In the genomic region with DNA sequence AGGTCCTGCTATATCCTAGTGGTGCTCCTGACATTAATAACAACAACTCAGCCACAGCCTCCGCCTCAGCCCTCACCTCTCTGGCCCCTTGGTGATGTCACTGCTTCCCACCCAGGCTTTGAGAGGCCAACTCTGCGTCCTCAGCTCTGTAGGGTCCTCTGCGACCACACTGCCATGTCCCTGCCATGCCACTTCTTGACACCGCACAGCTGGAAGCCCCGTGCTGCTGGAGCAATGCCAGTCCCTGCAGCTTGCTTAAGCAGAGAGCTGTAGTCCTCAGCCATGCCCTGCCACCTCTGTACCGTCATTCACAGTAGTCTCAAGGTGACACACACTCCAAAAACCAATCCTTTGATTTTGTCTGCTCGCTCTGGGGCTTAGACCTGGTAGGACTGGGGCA, we compare ENCODE assay signal across 28 mouse cellular contexts.
DNase-seq lines count a peak whose midpoint lies in the region; ATAC-seq and TF ChIP-seq lines count a peak whose summit lies in the region.
"Had no signal": no experiment of that assay in that cellular context is flagged by ENCODE, and none has a peak within 500 bp of the region (broad histone marks: within the 10 kb centered on the region; RNA-seq: fewer than 3 reads in every experiment).

No protein-coding gene starts in this region.

- WGBS in intestine, embryonic 16.5 days, result 64% methylated on average over 7 of the region's 7 CpGs
- WGBS in intestine, postnatal 0 days, result 65% methylated on average over 7 of the region's 7 CpGs
- 43% methylated on average over 7 of the region's 7 CpGs for WGBS in lung, embryonic 14.5 days
- 23% methylated on average over 7 of the region's 7 CpGs for WGBS in small intestine, adult 2 months

- no peak overlapping the region for H3K9ac ChIP-seq in intestine, embryonic 16.5 days (ENCODE audit: low read depth, low read length)
- no peak overlapping the region for H3K9ac ChIP-seq in intestine, postnatal 0 days (ENCODE audit: low read depth, low read length)
- no peak overlapping the region for H3K9ac ChIP-seq in lung, embryonic 14.5 days
- H3K9ac ChIP-seq: forebrain, embryonic 13.5 days; heart, embryonic 13.5 days; hindbrain, embryonic 15.5 days; limb, embryonic 15.5 days; liver, embryonic 14.5 days; lung, embryonic 15.5 days had no signal

- ATAC-seq in intestine, embryonic 16.5 days, result 0 out of 2 replicates have a peak, but pooled peaks have one; percentile 28
- ATAC-seq in intestine, postnatal 0 days, result no peak
- peak; percentile 58; the same call in 1 of the 2 replicates for ATAC-seq in lung, embryonic 14.5 days (ENCODE audit: insufficient read depth)
- ATAC-seq: CD4-positive, CD25-positive, alpha-beta regulatory T cell, adult 4 months; forebrain, embryonic 13.5 days; inflammation-experienced regulatory T-cells, adult 6 months; midbrain, embryonic 16.5 days had no signal

- peak; percentile 47 to 50 for DNase-seq in cerebellum, postnatal 10 days
- no peak for DNase-seq in cerebellum, adult 18-20 months
- peak; percentile 47 for DNase-seq in lung, embryonic 14.5 days
- DNase-seq in lung, postnatal 36 days, result no peak
- DNase-seq in right cerebral cortex, postnatal 14 days, result no peak
- DNase-seq: adrenal gland, adult 8-10 months; cerebellum, adult 11-12 months; cerebellum, postnatal 36 days; gastrocnemius, postnatal 14 days; heart, adult 18-20 months; heart, postnatal 10 days; kidney, adult 2 months; kidney, postnatal 14 days had no signal

- H3K4me1 ChIP-seq in intestine, embryonic 16.5 days (ENCODE audit: control insufficient read depth, insufficient read depth, low read length), result peaks cover 7% of the 10 kb centered on the region
- no peaks in the 10 kb centered on the region for H3K4me1 ChIP-seq in intestine, postnatal 0 days (replicated peaks; ENCODE audit: control insufficient read depth, insufficient read depth, low read length)
- no peaks in the 10 kb centered on the region for H3K4me1 ChIP-seq in lung, embryonic 14.5 days (ENCODE audit: insufficient read depth)
- peaks cover 8% of the 10 kb centered on the region for H3K4me1 ChIP-seq in small intestine, adult 2 months (ENCODE audit: control insufficient read depth, insufficient read depth, insufficient read length, low read length)
- H3K4me1 ChIP-seq: hindbrain, embryonic 10.5 days; hindbrain, embryonic 15.5 days; limb, embryonic 15.5 days; lung, embryonic 15.5 days had no signal

- TF ChIP-seq CTCF in intestine, postnatal 0 days (IDR thresholded peaks at IDR 0.05; ENCODE audit: low read depth), result no peak
- no peak for TF ChIP-seq CTCF in lung, embryonic 14.5 days (IDR thresholded peaks at IDR 0.05; ENCODE audit: low read depth)
- TF ChIP-seq CTCF in small intestine, adult 2 months (IDR thresholded peaks at IDR 0.05; ENCODE audit: extremely low read depth, insufficient read length, insufficient replicate concordance, low read depth, low read length), result no peak

- no peaks in the 10 kb centered on the region for H3K27me3 ChIP-seq in intestine, embryonic 16.5 days (replicated peaks; ENCODE audit: control insufficient read depth, insufficient read depth, low read length)
- no peaks in the 10 kb centered on the region for H3K27me3 ChIP-seq in intestine, postnatal 0 days (replicated peaks; ENCODE audit: control insufficient read depth, insufficient read depth, low read length)
- H3K27me3 ChIP-seq in lung, embryonic 14.5 days (ENCODE audit: insufficient read depth, low read length), result no peaks in the 10 kb centered on the region
- H3K27me3 ChIP-seq in small intestine, adult 2 months (ENCODE audit: control insufficient read depth, insufficient read depth, low read length), result no peaks in the 10 kb centered on the region
- H3K27me3 ChIP-seq: forebrain, embryonic 13.5 days; hindbrain, embryonic 15.5 days; limb, embryonic 15.5 days; lung, embryonic 15.5 days had no signal

- H3K27ac ChIP-seq in intestine, embryonic 16.5 days (ENCODE audit: low read length), result no peak overlapping the region
- H3K27ac ChIP-seq in intestine, postnatal 0 days (ENCODE audit: low read depth, low read length), result no peak overlapping the region
- H3K27ac ChIP-seq in lung, embryonic 14.5 days (ENCODE audit: low read depth), result no peak overlapping the region
- H3K27ac ChIP-seq in small intestine, adult 2 months (ENCODE audit: insufficient read depth, low read depth, low read length), result peak overlapping the region; percentile 9
- H3K27ac ChIP-seq: forebrain, embryonic 13.5 days; heart, embryonic 13.5 days; hindbrain, embryonic 10.5 days; hindbrain, embryonic 15.5 days; left cerebral cortex, adult 2 months; limb, embryonic 15.5 days; liver, embryonic 14.5 days; lung, embryonic 15.5 days had no signal

- H3K4me3 ChIP-seq in intestine, embryonic 16.5 days (ENCODE audit: low read length), result no peak overlapping the region
- no peak overlapping the region for H3K4me3 ChIP-seq in intestine, postnatal 0 days (ENCODE audit: low read depth, low read length)
- no peak overlapping the region for H3K4me3 ChIP-seq in lung, embryonic 14.5 days (ENCODE audit: low read depth, low read length)
- H3K4me3 ChIP-seq in small intestine, adult 2 months (ENCODE audit: low read depth, low read length), result peak overlapping the region; percentile 22
- H3K4me3 ChIP-seq: forebrain, embryonic 13.5 days; heart, embryonic 13.5 days; hindbrain, embryonic 10.5 days; hindbrain, embryonic 15.5 days; left cerebral cortex, adult 2 months; limb, embryonic 15.5 days; lung, embryonic 15.5 days had no signal

- H3K9me3 ChIP-seq in intestine, embryonic 16.5 days (ENCODE audit: control insufficient read depth, low read length), result no peaks in the 10 kb centered on the region
- no peaks in the 10 kb centered on the region for H3K9me3 ChIP-seq in intestine, postnatal 0 days (ENCODE audit: control insufficient read depth)
- H3K9me3 ChIP-seq in lung, embryonic 14.5 days (ENCODE audit: low read depth, low read length), result no peaks in the 10 kb centered on the region
- H3K9me3 ChIP-seq: forebrain, embryonic 13.5 days; heart, embryonic 13.5 days; hindbrain, embryonic 10.5 days; hindbrain, embryonic 15.5 days; limb, embryonic 15.5 days; lung, embryonic 15.5 days had no signal

- TF ChIP-seq POLR2A in small intestine, adult 2 months (IDR thresholded peaks at IDR 0.05; ENCODE audit: low read depth, low read length), result no peak

- H3K36me3 ChIP-seq in intestine, embryonic 16.5 days (ENCODE audit: control insufficient read depth, insufficient read depth, low read length), result no peaks in the 10 kb centered on the region
- no peaks in the 10 kb centered on the region for H3K36me3 ChIP-seq in intestine, postnatal 0 days (ENCODE audit: control insufficient read depth, insufficient read depth)
- H3K36me3 ChIP-seq in lung, embryonic 14.5 days (ENCODE audit: insufficient read depth), result no peaks in the 10 kb centered on the region
- H3K36me3 ChIP-seq in small intestine, adult 2 months (ENCODE audit: control insufficient read depth, insufficient read depth, low read length), result no peaks in the 10 kb centered on the region
- H3K36me3 ChIP-seq: heart, embryonic 13.5 days; hindbrain, embryonic 10.5 days; hindbrain, embryonic 15.5 days; limb, embryonic 15.5 days; lung, embryonic 15.5 days had no signal

- H3K4me2 ChIP-seq in intestine, embryonic 16.5 days (ENCODE audit: low read depth, low read length), result no peak overlapping the region
- H3K4me2 ChIP-seq in intestine, postnatal 0 days (replicated peaks; ENCODE audit: low read depth), result no peak overlapping the region
- H3K4me2 ChIP-seq in lung, embryonic 14.5 days, result no peak overlapping the region
- H3K4me2 ChIP-seq: forebrain, embryonic 13.5 days; heart, embryonic 13.5 days; hindbrain, embryonic 15.5 days; limb, embryonic 15.5 days; lung, embryonic 15.5 days; midbrain, embryonic 11.5 days had no signal

Comparison
In these comparisons a context has a peak if more than half of its experiments do, and no peak if none do; other contexts are left out.
1. DNase-seq: peak in cerebellum, postnatal 10 days (2 of 2) and lung, embryonic 14.5 days (single experiment); none in cerebellum, adult 18-20 months (0 of 2), lung, postnatal 36 days (single experiment) and right cerebral cortex, postnatal 14 days (single experiment).